9 mouse cellular contexts compared by ENCODE assay signal in the genomic region with DNA sequence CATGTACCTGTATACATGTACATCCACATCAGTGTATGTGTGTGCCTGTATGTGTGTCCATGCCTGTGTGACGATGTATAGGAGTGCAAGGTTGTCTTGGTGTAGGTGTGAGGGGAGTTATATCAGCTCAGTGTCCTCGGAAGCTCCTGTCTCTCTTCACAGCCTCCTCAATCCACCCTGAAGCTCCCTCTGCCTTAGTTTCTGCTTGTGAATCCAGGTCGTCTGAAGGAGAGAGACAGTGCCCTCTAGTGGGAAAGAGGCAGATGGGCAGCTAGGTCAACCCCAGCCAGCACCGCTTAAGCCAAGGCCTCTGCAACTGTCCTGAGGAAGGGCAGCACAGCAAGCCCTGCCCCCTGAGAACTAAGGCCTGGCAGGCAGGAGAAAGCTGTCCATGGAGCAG. TPM values are rescaled to one million over a fixed set of nuclear protein-coding genes. Genes with fewer than 3 reads are reported as not detected.
A peak's percentile ranks its signal among the peaks of the same experiment; 100 is the strongest.
DNase-seq lines count a peak whose midpoint lies in the region; ATAC-seq and TF ChIP-seq lines count a peak whose summit lies in the region.
"Had no signal": no experiment of that assay in that cellular context is flagged by ENCODE, and none has a peak within 500 bp of the region (broad histone marks: within the 10 kb centered on the region; RNA-seq: fewer than 3 reads in every experiment).

No protein-coding gene starts in this region.

- no peaks in the 10 kb centered on the region for H3K9me3 ChIP-seq in G1E (replicated peaks)
- H3K9me3 ChIP-seq: heart, embryonic 13.5 days had no signal

- no peaks in the 10 kb centered on the region for H3K4me1 ChIP-seq in G1E (ENCODE audit: insufficient read depth, low read depth, low read length)
- H3K4me1 ChIP-seq: heart, embryonic 13.5 days had no signal

- peak; percentile 59 to 88 for DNase-seq in adrenal gland, adult (ENCODE audit: inconsistent age in 2 of 2, low spot score in 1 of 2)
- DNase-seq in adrenal gland, adult 18-20 months (ENCODE audit: low spot score in 2 of 2): no peak
- peak; percentile 57 for DNase-seq in G1E (ENCODE audit: low spot score)
- peak; percentile 82 for DNase-seq in cerebellum, adult 9-11 months
- DNase-seq in forelimb bud, embryonic 11.5 days (ENCODE audit: low read depth, low spot score): peak; percentile 71
- peak; percentile 69 for DNase-seq in kidney, adult 9 months
- DNase-seq in lung, postnatal 25 days (ENCODE audit: low spot score): peak; percentile 59
- DNase-seq in retina, adult 2 months (ENCODE audit: low read depth, low spot score): peak; percentile 44

- no peak overlapping the region; the same call in 1 of the 2 replicates for H3K4me3 ChIP-seq in G1E (ENCODE audit: low read depth, low read length)
- H3K4me3 ChIP-seq: heart, embryonic 13.5 days had no signal

- no peaks in the 10 kb centered on the region for H3K36me3 ChIP-seq in G1E (replicated peaks)
- H3K36me3 ChIP-seq: heart, embryonic 13.5 days had no signal

- peaks cover 54% of the 10 kb centered on the region for H3K27me3 ChIP-seq in G1E (ENCODE audit: insufficient read depth, low read length)

- ATAC-seq in G1E (ENCODE audit: extremely low read depth, insufficient number of reproducible peaks, low FRiP score, poor library complexity, severe bottlenecking): no peak; the same call in 1 of the 2 replicates

- TF ChIP-seq CTCF in G1E (IDR thresholded peaks at IDR 0.05; ENCODE audit: low read depth, low read length): peak; percentile 94

RNA-seq across cellular contexts. Expression of a gene that starts 13.2 kb away (rescaled TPM):
- 10 to 100 TPM; 43.1 to 44.2 TPM for total RNA-seq in adrenal gland, adult 18-20 months (2021)
- total RNA-seq in G1E (2014; fragmentation: Nextera tagmentation) (43.3 and 50.9 TPM in 2 replicates), G1E (2017) (11.4 and 12.0 TPM in 2 replicates)
- polyA plus RNA-seq in G1E (2012): 45.3 and 69.1 TPM in 2 replicates

RNA-seq across cellular contexts. Expression of a gene that starts 16.6 kb away (rescaled TPM):
- 10 to 100 TPM; 19.1 to 42.3 TPM for total RNA-seq in adrenal gland, adult 18-20 months (2021)
- total RNA-seq in G1E (2014; fragmentation: Nextera tagmentation): not detected in 2 replicates
- total RNA-seq in G1E (2017): 0.98 TPM in 1 of 2 replicates, not detected in the other
- 2.3 and 4.1 TPM in 2 replicates for polyA plus RNA-seq in G1E (2012)
- polyA plus RNA-seq: heart, embryonic 13.5 days had no signal

RNA-seq across cellular contexts. Expression of a gene that starts 18.5 kb away (rescaled TPM):
- under 1 TPM; 0.50 to 0.70 TPM for total RNA-seq in adrenal gland, adult 18-20 months (2021)
- total RNA-seq in G1E (2014; fragmentation: Nextera tagmentation) (not detected in 2 replicates), G1E (2017) (0.22 and 0.41 TPM in 2 replicates)
- polyA plus RNA-seq in G1E (2012): not detected in 2 replicates

RNA-seq across cellular contexts. Expression of a gene that starts 28.6 kb away (rescaled TPM):
- total RNA-seq in adrenal gland, adult 18-20 months (2021): 1,000 to 10,000 TPM; 1,249 to 2,641 TPM
- total RNA-seq in G1E (2014; fragmentation: Nextera tagmentation) (not detected in 2 replicates), G1E (2017) (0.06 TPM in 1 of 2 replicates, not detected in the other)
- not detected in 2 replicates for polyA plus RNA-seq in G1E (2012)

RNA-seq across cellular contexts. Expression of a gene that starts 36.7 kb away (rescaled TPM):
- 100 to 1,000 TPM; 181 to 213 TPM for total RNA-seq in adrenal gland, adult 18-20 months (2021)
- total RNA-seq in G1E (2014; fragmentation: Nextera tagmentation) (40.8 and 46.1 TPM in 2 replicates), G1E (2017) (44.1 and 48.8 TPM in 2 replicates)
- polyA plus RNA-seq in G1E (2012): 108 and 115 TPM in 2 replicates

Comparison
In these comparisons a context has a peak if more than half of its experiments do, and no peak if none do; other contexts are left out.
1. DNase-seq: peak in adrenal gland, adult (2 of 2), G1E (single experiment), cerebellum, adult 9-11 months (single experiment), forelimb bud, embryonic 11.5 days (single experiment), kidney, adult 9 months (single experiment), lung, postnatal 25 days (single experiment) and retina, adult 2 months (single experiment); none in adrenal gland, adult 18-20 months (0 of 2).
2. RNA of a gene that starts 16.6 kb away (total RNA-seq): 19.1 to 42.3 TPM in adrenal gland, adult 18-20 months; 0.98 TPM in G1E; every median in the first group is over 10 times any median in the second.